Mouse (Mus musculus) neural tube, embryonic 15.5 days (tissue): ENCODE measurements around the gene Slc38a3. TPM values are rescaled to one million over a fixed set of nuclear protein-coding genes. Genes with fewer than 3 reads are reported as not detected.

Experiments
- ATAC-seq: fragments of 200-750 bp; cut with Nextera tagmentation; 2 replicates; pipeline ENCODE4 v1.8.0; 2017; ENCODE audit warnings: mild to moderate bottlenecking, moderate TSS enrichment, moderate library complexity; ENCODE audit not compliant: low FRiP score
- H3K27ac ChIP-seq: fragments of 300-500 bp; sonication (generic); replicated peaks from 2 replicates; pipeline ENCODE4 v1.5.1; 2015; ENCODE audit warnings: mild to moderate bottlenecking, inconsistent platforms
- H3K27me3 ChIP-seq: fragments of 300-500 bp; sonication (generic); replicated peaks from 2 replicates; pipeline ENCODE4 v1.6.1; 2015; ENCODE audit warnings: inconsistent platforms
- H3K36me3 ChIP-seq: fragments of 300-500 bp; sonication (generic); 2 replicates; pipeline ENCODE4 v1.6.1; 2015; ENCODE audit warnings: inconsistent platforms
- H3K4me1 ChIP-seq: fragments of 300-500 bp; sonication (generic); 2 replicates; pipeline ENCODE4 v1.6.1; 2015; ENCODE audit warnings: inconsistent platforms
- H3K4me2 ChIP-seq: fragments of 300-500 bp; sonication (generic); 2 replicates; pipeline ENCODE4 v1.6.1; 2015; ENCODE audit warnings: inconsistent platforms, mild to moderate bottlenecking, moderate library complexity
- H3K4me3 ChIP-seq: fragments of 300-500 bp; sonication (generic); replicated peaks from 2 replicates; pipeline ENCODE4 v1.5.1; 2015; ENCODE audit warnings: mild to moderate bottlenecking, inconsistent platforms
- H3K9ac ChIP-seq: fragments of 300-500 bp; sonication (generic); replicated peaks from 2 replicates; pipeline ENCODE4 v1.6.1; 2015; ENCODE audit warnings: mild to moderate bottlenecking, inconsistent platforms
- H3K9me3 ChIP-seq: fragments of 300-500 bp; sonication (generic); replicated peaks from 2 replicates; pipeline ENCODE4 v1.6.1; 2016; ENCODE audit warnings: inconsistent platforms
- WGBS: fragments of 180-500 bp; shearing (Covaris S2); methylation state at CpG from one replicate; pipeline ENCODE4 v1.1.7; 2015; ENCODE audit warnings: mixed read lengths; 5-methylcytosine and 5-hydroxymethylcytosine counted together
- polyA plus RNA-seq: library from polyadenylated mRNA; unstranded; fragments of >200 nt; fragmentation: Nextera tagmentation; extraction: Ambion mirVana; gene quantifications from 2 replicates; pipeline ENCODE4 v1.2.1, GENCODE M21; 2015

Gene Slc38a3
- polyA plus RNA-seq, 1 experiment from 2014 or later: 35.4 TPM

GRCm38 (mm10) chr9:107632478-107632877 is 36.9 kb downstream of the Slc38a3 start:
- H3K4me3 ChIP-seq: peak overlapping the region; percentile 85
- no peaks in the 10 kb centered on the region for H3K9me3 ChIP-seq
- no peak for ATAC-seq
- peak overlapping the region; percentile 85 for H3K4me2 ChIP-seq
- H3K36me3 ChIP-seq: no peaks in the 10 kb centered on the region
- no peaks in the 10 kb centered on the region for H3K27me3 ChIP-seq
- H3K27ac ChIP-seq: peak overlapping the region; percentile 89
- peak overlapping the region; percentile 87 for H3K9ac ChIP-seq
- H3K4me1 ChIP-seq: peaks cover 93% of the 10 kb centered on the region
- WGBS: 27% methylated on average over 6 of the region's 6 CpGs

GRCm38 (mm10) chr9:107631861-107632260 is 37.5 kb downstream of the Slc38a3 start:
- Histone ChIP-seq H3K4me3 (peak overlapping the region; percentile 85), H3K27me3 (no peaks in the 10 kb centered on the region), H3K4me1 (peaks cover 93% of the 10 kb centered on the region), H3K27ac (peak overlapping the region; percentile 89), H3K36me3 (no peaks in the 10 kb centered on the region), H3K9me3 (no peaks in the 10 kb centered on the region), H3K4me2 (peak overlapping the region; percentile 85), H3K9ac (no peak overlapping the region; the same call in 1 of the 2 replicates)
- WGBS: 68% methylated on average over 8 of the region's 8 CpGs
- no peak for ATAC-seq

- Histone ChIP-seq H3K27ac (peak overlapping the region; percentile 89), H3K4me1 (peaks cover 94% of the 10 kb centered on the region), H3K4me3 (no peak overlapping the region), H3K36me3 (no peaks in the 10 kb centered on the region), H3K9ac (no peak overlapping the region; the same call in 1 of the 2 replicates), H3K9me3 (no peaks in the 10 kb centered on the region), H3K27me3 (no peaks in the 10 kb centered on the region), H3K4me2 (peak overlapping the region; percentile 85)
- ATAC-seq: no peak
- WGBS: 28% methylated on average over 9 of the region's 9 CpGs
These were observed 38.0 kb downstream of the Slc38a3 start for GRCm38 (mm10) chr9:107631311-107631826.

DNA sequence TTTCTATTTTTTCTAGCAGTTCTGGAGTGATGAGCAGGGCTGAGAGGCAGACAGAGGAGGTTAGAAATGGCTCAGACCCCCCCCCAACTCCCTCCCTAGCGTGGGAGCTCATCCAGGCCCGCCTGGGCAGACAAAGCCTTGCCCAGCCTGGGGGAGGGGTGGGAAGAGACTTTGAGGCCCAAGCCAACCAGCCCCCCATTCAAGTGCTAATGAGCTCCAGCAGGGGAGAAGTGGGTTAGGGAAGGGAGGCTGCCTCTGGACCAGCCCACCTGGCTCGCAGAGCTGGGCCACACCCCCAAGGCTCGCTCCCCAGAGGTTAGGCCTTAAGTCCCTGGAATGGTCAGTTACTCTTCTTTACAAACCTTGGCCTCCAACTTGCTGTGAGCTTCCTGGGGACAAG is 38.8 kb downstream of the Slc38a3 start:
- Histone ChIP-seq H3K36me3 (no peaks in the 10 kb centered on the region), H3K4me1 (peaks cover 94% of the 10 kb centered on the region), H3K4me3 (peak overlapping the region; percentile 10; the same call in 1 of the 2 replicates), H3K27ac (peak overlapping the region; percentile 89), H3K9me3 (no peaks in the 10 kb centered on the region), H3K4me2 (peak overlapping the region; percentile 44), H3K9ac (peak overlapping the region; percentile 34; the same call in 1 of the 2 replicates), H3K27me3 (no peaks in the 10 kb centered on the region)
- ATAC-seq: peak; percentile 22; the same call in 1 of the 2 replicates
- 9% methylated on average over 4 of the region's 4 CpGs for WGBS

DNA sequence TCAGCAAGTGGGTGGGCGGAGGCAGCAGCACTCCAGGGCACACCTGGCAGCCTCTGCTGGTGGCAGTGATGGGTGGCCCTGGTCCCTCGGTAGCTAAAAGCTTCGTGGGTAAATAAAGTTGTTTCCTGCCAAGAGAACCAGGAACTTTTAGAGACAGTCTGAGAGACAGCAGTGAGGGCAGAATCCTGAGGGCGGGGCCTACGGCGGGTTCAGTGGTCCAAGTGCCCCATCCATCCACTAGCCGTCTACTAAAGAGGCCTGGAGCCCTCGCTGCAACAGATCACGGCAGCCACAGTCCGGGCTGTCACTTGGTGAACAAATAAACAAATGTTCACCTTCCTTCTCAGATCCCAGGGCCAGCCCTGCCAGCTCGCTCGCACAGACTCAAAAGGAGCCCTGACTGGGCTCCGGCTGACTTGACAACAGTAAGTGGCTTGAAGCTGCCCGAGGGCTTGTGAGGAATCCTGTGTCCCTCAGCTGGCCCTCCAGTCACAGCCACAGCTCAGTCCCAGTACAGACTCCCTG is 39.4 kb downstream of the Slc38a3 start:
- peak overlapping the region; percentile 34; the same call in 1 of the 2 replicates for H3K9ac ChIP-seq
- H3K36me3 ChIP-seq: no peaks in the 10 kb centered on the region
- H3K4me3 ChIP-seq: peak overlapping the region; percentile 10; the same call in 1 of the 2 replicates
- no peaks in the 10 kb centered on the region for H3K9me3 ChIP-seq
- H3K27me3 ChIP-seq: no peaks in the 10 kb centered on the region
- ATAC-seq: peak; percentile 6; the same call in 1 of the 2 replicates
- H3K4me2 ChIP-seq: peak overlapping the region; percentile 44
- H3K4me1 ChIP-seq: peaks cover 97% of the 10 kb centered on the region
- peak overlapping the region; percentile 89 for H3K27ac ChIP-seq
- WGBS: 9% methylated on average over 14 of the region's 14 CpGs

DNA sequence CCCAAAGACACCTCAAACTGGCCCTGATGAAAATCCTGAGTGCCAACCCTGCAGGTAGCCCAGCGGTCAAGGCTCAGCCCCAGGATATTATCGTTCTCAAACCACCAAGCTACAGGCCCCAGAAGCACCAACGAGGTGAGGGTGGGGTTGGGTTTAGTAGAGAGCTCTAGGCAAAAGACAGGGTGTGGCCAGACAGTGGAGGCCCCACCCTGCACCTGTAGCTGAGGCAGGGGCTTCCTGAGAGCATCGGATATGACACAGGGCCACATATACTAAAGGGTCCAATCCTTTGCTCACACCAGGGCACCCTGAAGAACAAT is 40.0 kb downstream of the Slc38a3 start:
- no peak for ATAC-seq
- H3K4me3 ChIP-seq: 0 out of 2 replicates have a peak overlapping the region, but pooled peaks have one; percentile 4
- no peaks in the 10 kb centered on the region for H3K9me3 ChIP-seq
- no peaks in the 10 kb centered on the region for H3K36me3 ChIP-seq
- H3K9ac ChIP-seq: peak overlapping the region; percentile 34
- no peaks in the 10 kb centered on the region for H3K27me3 ChIP-seq
- peak overlapping the region; percentile 44 for H3K4me2 ChIP-seq
- 23% methylated on average over 4 of the region's 4 CpGs for WGBS
- peak overlapping the region; percentile 89 for H3K27ac ChIP-seq
- peaks cover 99% of the 10 kb centered on the region for H3K4me1 ChIP-seq

DNA sequence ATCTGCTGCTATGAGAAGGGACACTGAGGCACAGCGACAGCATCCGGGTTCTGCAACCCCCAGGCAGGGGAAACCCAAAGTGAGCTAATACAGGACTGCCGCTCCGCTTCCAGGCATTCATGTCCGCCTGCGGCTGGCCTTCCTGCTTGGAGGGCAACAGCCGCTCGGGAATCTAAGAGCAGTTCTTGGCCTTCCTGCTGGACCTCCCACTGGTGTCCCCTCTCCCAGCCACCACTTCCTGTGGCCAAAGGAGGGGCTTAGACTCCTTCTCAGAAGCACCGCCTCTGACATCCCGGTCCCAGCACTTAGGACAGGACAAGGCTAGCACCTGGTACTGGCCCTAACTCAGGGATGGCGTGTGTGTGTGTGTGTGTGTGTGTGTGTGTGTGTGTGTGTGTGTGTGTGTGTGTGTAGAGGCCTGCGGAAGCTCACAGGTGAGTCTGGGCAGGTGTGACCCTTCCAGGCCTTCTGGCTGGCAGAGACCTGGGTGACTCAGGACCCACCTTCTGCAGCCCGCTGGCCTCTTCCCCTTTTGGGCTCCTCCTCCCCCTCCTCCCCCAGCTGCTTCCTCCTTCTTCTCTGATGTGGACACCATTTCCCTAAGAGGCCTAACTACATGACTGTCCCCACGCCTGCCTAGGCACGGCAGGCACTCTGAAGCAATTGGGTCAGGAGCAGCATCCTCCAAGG is 40.5 kb downstream of the Slc38a3 start:
- Histone ChIP-seq H3K9ac (peak overlapping the region; percentile 40), H3K27me3 (no peaks in the 10 kb centered on the region), H3K4me1 (peaks cover 94% of the 10 kb centered on the region), H3K36me3 (no peaks in the 10 kb centered on the region), H3K4me2 (peak overlapping the region; percentile 44), H3K9me3 (no peaks in the 10 kb centered on the region), H3K4me3 (0 out of 2 replicates have a peak overlapping the region, but pooled peaks have one; percentile 4), H3K27ac (peak overlapping the region; percentile 89)
- WGBS: 35% methylated on average over 14 of the region's 15 CpGs
- no peak for ATAC-seq

DNA sequence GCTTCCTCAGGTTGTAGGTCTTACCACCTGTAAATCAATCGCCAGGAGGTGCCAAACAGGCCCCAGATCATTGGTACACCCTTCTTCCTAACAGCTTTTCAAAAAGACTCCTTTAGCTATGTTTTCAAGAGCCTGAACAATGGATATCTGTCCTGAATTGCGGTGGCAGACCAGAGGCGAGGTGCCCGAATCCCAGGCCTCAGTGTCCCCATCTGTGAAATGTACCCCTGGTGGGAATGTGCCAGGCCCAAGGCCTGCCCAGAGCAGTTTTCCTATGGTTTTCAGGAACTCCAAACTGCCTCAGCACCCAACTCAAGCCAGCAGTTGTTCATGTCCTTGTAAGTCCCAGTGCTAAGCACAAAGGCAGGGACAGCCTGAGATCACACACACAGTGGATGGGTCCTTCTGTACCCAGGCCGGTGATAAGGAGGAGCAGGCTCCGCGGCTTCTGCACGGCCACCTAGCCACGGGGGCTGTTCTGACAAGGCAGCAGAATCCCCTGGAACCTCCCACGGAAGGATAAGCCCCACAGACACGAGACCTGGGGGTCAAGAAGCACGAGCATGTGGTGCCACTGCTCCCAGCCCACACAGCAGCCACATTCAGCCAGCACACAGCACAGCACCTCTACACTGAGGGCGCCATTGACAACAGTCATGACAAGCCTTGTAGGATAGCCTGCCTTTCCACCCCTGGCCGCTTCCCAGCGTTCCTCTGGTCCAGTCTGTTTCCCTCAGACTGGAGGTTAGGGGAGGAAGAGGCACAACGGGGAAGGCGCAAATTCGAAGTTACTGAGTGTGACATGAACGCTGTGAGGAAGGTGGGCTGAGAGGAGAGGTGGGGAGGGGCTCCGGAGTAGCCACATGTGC is 41.7 kb downstream of the Slc38a3 start:
- peak overlapping the region; percentile 89 for H3K27ac ChIP-seq
- H3K9me3 ChIP-seq: no peaks in the 10 kb centered on the region
- ATAC-seq: no peak
- peaks cover 1% of the 10 kb centered on the region for H3K36me3 ChIP-seq
- WGBS: 19% methylated on average over 20 of the region's 20 CpGs
- 0 out of 2 replicates have a peak overlapping the region, but pooled peaks have one; percentile 2 for H3K4me3 ChIP-seq
- H3K9ac ChIP-seq: peak overlapping the region; percentile 40
- peaks cover 82% of the 10 kb centered on the region for H3K4me1 ChIP-seq
- no peaks in the 10 kb centered on the region for H3K27me3 ChIP-seq
- H3K4me2 ChIP-seq: peak overlapping the region; percentile 44

DNA sequence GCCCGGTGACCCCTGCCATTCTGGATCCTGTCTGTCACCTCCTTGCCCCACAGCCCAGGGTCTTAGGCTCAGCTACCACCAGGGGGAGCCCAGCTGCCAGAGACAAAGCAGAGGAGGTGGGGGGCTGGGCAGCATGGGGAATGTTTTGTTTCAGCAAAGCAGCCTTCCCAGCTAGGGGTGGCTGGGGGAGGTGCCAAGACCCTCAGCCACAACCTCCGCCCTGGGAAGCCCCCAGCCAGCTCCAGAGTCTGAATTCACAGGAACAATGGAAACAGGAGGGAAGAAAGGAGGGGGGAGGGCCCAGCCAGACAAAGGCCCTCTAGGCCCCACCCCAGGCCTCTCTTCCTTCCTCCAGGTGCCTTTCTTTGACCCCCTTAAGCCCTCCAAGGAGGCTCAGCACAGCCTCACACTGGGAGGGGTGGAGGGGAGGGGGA is 42.5 kb downstream of the Slc38a3 start:
- 0 out of 2 replicates have a peak overlapping the region, but pooled peaks have one; percentile 2 for H3K4me3 ChIP-seq
- peak; percentile 47 for ATAC-seq

GRCm38 (mm10) chr9:107626158-107626843 is 43.0 kb downstream of the Slc38a3 start:
- peaks cover 8% of the 10 kb centered on the region for H3K36me3 ChIP-seq
- 0 out of 2 replicates have a peak overlapping the region, but pooled peaks have one; percentile 11 for H3K9ac ChIP-seq
- ATAC-seq: peak; percentile 6; the same call in 1 of the 2 replicates
- peaks cover 68% of the 10 kb centered on the region for H3K4me1 ChIP-seq
- 0 out of 2 replicates have a peak overlapping the region, but pooled peaks have one; percentile 2 for H3K4me3 ChIP-seq
- H3K4me2 ChIP-seq: peak overlapping the region; percentile 44
- no peaks in the 10 kb centered on the region for H3K27me3 ChIP-seq
- peak overlapping the region; percentile 89 for H3K27ac ChIP-seq
- H3K9me3 ChIP-seq: no peaks in the 10 kb centered on the region
- 29% methylated on average over 13 of the region's 15 CpGs for WGBS

More for the DNA sequence above, 42.5 kb downstream of the Slc38a3 start:
- Histone ChIP-seq H3K27ac (peak overlapping the region; percentile 89), H3K27me3 (no peaks in the 10 kb centered on the region), H3K9ac (peak overlapping the region; percentile 40), H3K9me3 (no peaks in the 10 kb centered on the region), H3K4me1 (peaks cover 74% of the 10 kb centered on the region), H3K36me3 (peaks cover 8% of the 10 kb centered on the region), H3K4me2 (peak overlapping the region; percentile 44)
- 0% methylated on average over 2 of the region's 2 CpGs for WGBS
